Mouse (Mus musculus): ENCODE data around the gene Tmem198.

The Tmem198 gene

GRCm38 (mm10) chr1:75519576-75519975, 40.2 kb downstream of the Tmem198 start:
- no peak for DNase-seq (ENCODE audit: low read depth)

GRCm38 (mm10) chr1:75521321-75522031, 42.1 kb downstream of the Tmem198 start, which contains the start of gene Stk11ip:
TSS of gene Stk11ip (plus strand) at chr1:75521529.
- DNase-seq (ENCODE audit: low read depth) = peak; percentile 83

- DNase-seq (ENCODE audit: low read depth) = no peak
Observed at GRCm38 (mm10) chr1:75524679-75525078, 45.3 kb downstream of the Tmem198 start.

GRCm38 (mm10) chr1:75530546-75530945, 51.2 kb downstream of the Tmem198 start:
- no peak for DNase-seq (ENCODE audit: low read depth)

- DNase-seq (ENCODE audit: low read depth) = no peak
Observed at GRCm38 (mm10) chr1:75532280-75533172, 53.2 kb downstream of the Tmem198 start.

- DNase-seq (ENCODE audit: low read depth) = no peak
Observed at GRCm38 (mm10) chr1:75533325-75534252, 54.3 kb downstream of the Tmem198 start.
